Mouse (Mus musculus) forebrain, embryonic 16.5 days (tissue): ENCODE measurements at regions not wholly inside any gene's neighbourhood (a gene's known extent, or its start where the extent isn't known, plus 50 kb on each side); places are given as distances from the start of the nearest gene placed in this dataset.

Source experiments
- ATAC-seq: fragments of 200-750 bp; cut with Nextera tagmentation; 2 replicates; pipeline ENCODE4 v1.8.0; 2017; ENCODE audit warnings: mild to moderate bottlenecking, moderate library complexity
- H3K27ac ChIP-seq: fragments of 300-500 bp; sonication (generic); 2 replicates; pipeline ENCODE4 v1.5.1; 2014; ENCODE audit warnings: low read length, control low read depth
- H3K27me3 ChIP-seq: fragments of 300-500 bp; sonication (generic); replicated peaks from 2 replicates; pipeline ENCODE4 v1.6.1; 2014; ENCODE audit warnings: low read length; ENCODE audit not compliant: control insufficient read depth, insufficient read depth
- H3K36me3 ChIP-seq: fragments of 300-500 bp; sonication (generic); 2 replicates; pipeline ENCODE4 v1.6.1; 2014; ENCODE audit not compliant: control insufficient read depth, insufficient read depth
- H3K4me1 ChIP-seq: fragments of 300-500 bp; sonication (generic); replicated peaks from 2 replicates; pipeline ENCODE4 v1.6.1; 2014; ENCODE audit warnings: low read length; ENCODE audit not compliant: control insufficient read depth, insufficient read depth
- H3K4me2 ChIP-seq: fragments of 300-500 bp; sonication (generic); 2 replicates; pipeline ENCODE4 v1.6.1; 2014; ENCODE audit warnings: mild to moderate bottlenecking, low read length, control low read depth
- H3K4me3 ChIP-seq: fragments of 300-500 bp; sonication (generic); replicated peaks from 2 replicates; pipeline ENCODE4 v1.5.1; 2014; ENCODE audit warnings: mild to moderate bottlenecking, low read length, control low read depth
- H3K9ac ChIP-seq: fragments of 300-500 bp; sonication (generic); replicated peaks from 2 replicates; pipeline ENCODE4 v1.6.1; 2014; ENCODE audit warnings: low read depth, low read length, control low read depth
- H3K9me3 ChIP-seq: fragments of 300-500 bp; sonication (generic); 2 replicates; pipeline ENCODE4 v1.6.1; 2016; ENCODE audit warnings: low read length; ENCODE audit not compliant: control insufficient read depth
- WGBS: fragments of 180-500 bp; shearing (Covaris S2); extraction: QIAGEN DNeasy Blood & Tissue Kit; methylation state at CpG from one replicate; pipeline ENCODE4 v1.1.7; 2014; 5-methylcytosine and 5-hydroxymethylcytosine counted together

DNA sequence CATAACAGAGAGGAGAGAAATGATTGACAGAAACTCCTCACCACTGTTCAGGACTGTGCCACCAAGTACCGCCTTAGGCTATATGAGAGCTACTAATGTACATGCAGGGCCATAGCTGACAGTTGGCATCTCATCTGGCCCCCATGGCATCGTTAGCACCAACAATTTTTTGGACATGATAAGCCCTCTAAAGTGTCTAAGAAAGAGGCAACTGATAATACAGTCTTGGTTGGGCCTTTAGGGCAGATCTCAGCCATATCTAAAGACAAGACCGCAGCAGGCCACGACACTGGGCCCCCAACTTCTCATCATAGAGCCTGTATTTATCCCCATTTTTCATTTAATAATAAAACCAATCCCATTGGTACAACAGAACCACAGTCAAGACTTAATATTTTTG is 128.1 kb downstream of the Slc38a4 start:
- ATAC-seq = no peak
- H3K27ac ChIP-seq = no peak overlapping the region
- no peaks in the 10 kb centered on the region for H3K36me3 ChIP-seq
- no peaks in the 10 kb centered on the region for H3K4me1 ChIP-seq
- WGBS = 87% methylated on average over 4 of the region's 4 CpGs
- no peaks in the 10 kb centered on the region for H3K27me3 ChIP-seq
- H3K4me2 ChIP-seq = no peak overlapping the region
- H3K9me3 ChIP-seq = no peaks in the 10 kb centered on the region
- H3K4me3 ChIP-seq = no peak overlapping the region
- no peak overlapping the region for H3K9ac ChIP-seq

GRCm38 (mm10) chr15:96926660-96927059 is 129.1 kb downstream of the Slc38a4 start:
- WGBS = 50% methylated on average over 1 of the region's 1 CpGs
- no peak for ATAC-seq
- no peak overlapping the region for H3K4me2 ChIP-seq
- H3K27ac ChIP-seq = no peak overlapping the region
- no peaks in the 10 kb centered on the region for H3K9me3 ChIP-seq
- no peaks in the 10 kb centered on the region for H3K36me3 ChIP-seq
- no peaks in the 10 kb centered on the region for H3K4me1 ChIP-seq
- no peak overlapping the region for H3K9ac ChIP-seq
- no peak overlapping the region for H3K4me3 ChIP-seq
- no peaks in the 10 kb centered on the region for H3K27me3 ChIP-seq

- Histone ChIP-seq H3K27ac (no peak overlapping the region), H3K27me3 (no peaks in the 10 kb centered on the region), H3K4me3 (no peak overlapping the region), H3K9ac (no peak overlapping the region), H3K9me3 (no peaks in the 10 kb centered on the region), H3K36me3 (no peaks in the 10 kb centered on the region), H3K4me2 (no peak overlapping the region), H3K4me1 (no peaks in the 10 kb centered on the region)
- ATAC-seq = no peak
- WGBS = 92% methylated on average over 7 of the region's 7 CpGs
Observed at GRCm38 (mm10) chr15:96916586-96916985, 139.2 kb downstream of the Slc38a4 start.

- 87% methylated on average over 10 of the region's 10 CpGs for WGBS
- Histone ChIP-seq H3K4me1 (no peaks in the 10 kb centered on the region), H3K27me3 (no peaks in the 10 kb centered on the region), H3K9me3 (no peaks in the 10 kb centered on the region), H3K36me3 (no peaks in the 10 kb centered on the region), H3K27ac (no peak overlapping the region), H3K4me2 (no peak overlapping the region), H3K9ac (no peak overlapping the region), H3K4me3 (no peak overlapping the region)
- no peak for ATAC-seq
Observed at GRCm38 (mm10) chr15:96915544-96915943, 140.2 kb downstream of the Slc38a4 start.

GRCm38 (mm10) chr15:96914988-96915387 is 140.8 kb downstream of the Slc38a4 start:
- no peak for ATAC-seq
- no peak overlapping the region for H3K9ac ChIP-seq
- 90% methylated on average over 6 of the region's 6 CpGs for WGBS
- H3K4me1 ChIP-seq = no peaks in the 10 kb centered on the region
- no peaks in the 10 kb centered on the region for H3K27me3 ChIP-seq
- no peak overlapping the region for H3K4me3 ChIP-seq
- no peaks in the 10 kb centered on the region for H3K9me3 ChIP-seq
- H3K27ac ChIP-seq = no peak overlapping the region
- no peaks in the 10 kb centered on the region for H3K36me3 ChIP-seq
- no peak overlapping the region for H3K4me2 ChIP-seq

- no peak overlapping the region for H3K4me2 ChIP-seq
- H3K36me3 ChIP-seq = no peaks in the 10 kb centered on the region
- H3K9ac ChIP-seq = no peak overlapping the region
- H3K27ac ChIP-seq = no peak overlapping the region
- no peaks in the 10 kb centered on the region for H3K9me3 ChIP-seq
- 93% methylated on average over 4 of the region's 4 CpGs for WGBS
- H3K27me3 ChIP-seq = no peaks in the 10 kb centered on the region
- no peak overlapping the region for H3K4me3 ChIP-seq
- H3K4me1 ChIP-seq = no peaks in the 10 kb centered on the region
- no peak for ATAC-seq
Observed at GRCm38 (mm10) chr15:96905520-96905919, 150.2 kb downstream of the Slc38a4 start.

DNA sequence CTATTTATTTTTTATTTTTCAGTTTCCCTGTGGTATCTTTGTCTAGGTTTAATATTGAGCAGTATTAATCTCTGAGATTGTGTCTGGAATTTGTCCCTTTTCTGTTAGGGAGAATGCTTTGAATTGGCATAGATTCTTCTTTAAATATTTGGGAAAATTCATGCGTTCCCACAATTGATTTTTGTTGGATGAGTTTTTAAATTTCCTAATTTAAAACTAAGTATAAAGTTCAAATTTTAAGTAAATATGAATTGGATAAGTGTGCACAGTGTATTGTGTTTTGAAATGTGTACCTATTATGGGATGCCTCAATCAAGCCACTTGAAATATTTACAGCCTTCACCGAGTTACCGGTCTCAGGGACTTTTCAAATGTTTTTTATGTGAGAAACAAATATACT is 152.3 kb downstream of the Slc38a4 start:
- no peak for ATAC-seq
- H3K36me3 ChIP-seq = no peaks in the 10 kb centered on the region
- H3K4me3 ChIP-seq = no peak overlapping the region
- H3K27ac ChIP-seq = no peak overlapping the region
- WGBS = 93% methylated on average over 3 of the region's 3 CpGs
- H3K27me3 ChIP-seq = no peaks in the 10 kb centered on the region
- H3K4me2 ChIP-seq = no peak overlapping the region
- H3K4me1 ChIP-seq = no peaks in the 10 kb centered on the region
- H3K9ac ChIP-seq = no peak overlapping the region
- no peaks in the 10 kb centered on the region for H3K9me3 ChIP-seq

DNA sequence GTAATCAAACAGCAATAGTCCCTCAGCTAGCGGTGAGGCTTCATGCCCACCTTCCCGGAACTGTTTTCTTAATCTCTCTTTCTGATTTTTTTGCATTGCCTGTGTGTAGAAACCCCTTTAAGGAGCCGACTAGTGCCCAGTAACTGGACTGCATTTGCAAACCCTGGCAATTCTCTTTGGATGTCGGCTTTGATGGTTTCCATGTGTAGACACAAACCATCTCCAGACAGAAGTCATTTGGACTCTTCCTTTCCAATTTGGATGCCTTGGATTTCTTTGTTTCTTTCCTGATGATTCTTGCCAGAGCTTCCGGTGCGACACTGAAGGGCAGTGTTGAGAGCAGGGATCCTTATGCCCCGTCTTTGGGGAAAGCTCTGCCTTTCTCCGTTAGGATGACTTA is 153.0 kb downstream of the Slc38a4 start:
- H3K9ac ChIP-seq = no peak overlapping the region
- H3K4me3 ChIP-seq = no peak overlapping the region
- 88% methylated on average over 8 of the region's 8 CpGs for WGBS
- H3K4me1 ChIP-seq = no peaks in the 10 kb centered on the region
- no peaks in the 10 kb centered on the region for H3K27me3 ChIP-seq
- H3K27ac ChIP-seq = no peak overlapping the region
- H3K4me2 ChIP-seq = no peak overlapping the region
- no peaks in the 10 kb centered on the region for H3K9me3 ChIP-seq
- H3K36me3 ChIP-seq = no peaks in the 10 kb centered on the region
- ATAC-seq = no peak

GRCm38 (mm10) chr15:96901616-96902015 is 154.1 kb downstream of the Slc38a4 start:
- Histone ChIP-seq H3K9ac (no peak overlapping the region), H3K9me3 (no peaks in the 10 kb centered on the region), H3K27me3 (no peaks in the 10 kb centered on the region), H3K27ac (no peak overlapping the region), H3K4me2 (no peak overlapping the region), H3K36me3 (no peaks in the 10 kb centered on the region), H3K4me3 (no peak overlapping the region), H3K4me1 (no peaks in the 10 kb centered on the region)
- 94% methylated on average over 9 of the region's 9 CpGs for WGBS
- no peak for ATAC-seq

DNA sequence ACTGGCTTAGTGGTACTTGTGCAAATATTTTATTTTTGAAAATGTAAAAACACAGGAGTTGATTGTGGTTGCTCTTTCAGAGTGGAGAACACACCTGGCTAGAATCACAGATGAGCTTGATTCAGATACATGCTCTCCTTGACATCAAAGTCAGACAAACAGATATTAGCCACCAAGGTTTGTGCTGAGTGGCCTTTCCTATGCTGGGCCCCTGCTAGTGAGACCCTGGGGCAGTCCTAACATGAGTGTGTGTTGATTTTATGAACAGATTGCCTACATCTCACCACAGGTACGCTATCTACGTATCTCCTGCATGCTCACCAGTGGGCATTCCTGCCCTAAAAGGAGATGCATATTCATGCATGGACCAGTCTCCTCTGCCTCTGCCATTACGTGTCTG is 157.5 kb downstream of the Slc38a4 start:
- H3K9ac ChIP-seq = no peak overlapping the region
- ATAC-seq = no peak
- WGBS = 90% methylated on average over 3 of the region's 3 CpGs
- no peak overlapping the region for H3K27ac ChIP-seq
- H3K4me1 ChIP-seq = no peaks in the 10 kb centered on the region
- no peaks in the 10 kb centered on the region for H3K9me3 ChIP-seq
- no peaks in the 10 kb centered on the region for H3K36me3 ChIP-seq
- H3K4me3 ChIP-seq = no peak overlapping the region
- H3K4me2 ChIP-seq = no peak overlapping the region
- no peaks in the 10 kb centered on the region for H3K27me3 ChIP-seq
